Comparison of ENCODE assay signal across 1 mouse cellular context in the genomic region with DNA sequence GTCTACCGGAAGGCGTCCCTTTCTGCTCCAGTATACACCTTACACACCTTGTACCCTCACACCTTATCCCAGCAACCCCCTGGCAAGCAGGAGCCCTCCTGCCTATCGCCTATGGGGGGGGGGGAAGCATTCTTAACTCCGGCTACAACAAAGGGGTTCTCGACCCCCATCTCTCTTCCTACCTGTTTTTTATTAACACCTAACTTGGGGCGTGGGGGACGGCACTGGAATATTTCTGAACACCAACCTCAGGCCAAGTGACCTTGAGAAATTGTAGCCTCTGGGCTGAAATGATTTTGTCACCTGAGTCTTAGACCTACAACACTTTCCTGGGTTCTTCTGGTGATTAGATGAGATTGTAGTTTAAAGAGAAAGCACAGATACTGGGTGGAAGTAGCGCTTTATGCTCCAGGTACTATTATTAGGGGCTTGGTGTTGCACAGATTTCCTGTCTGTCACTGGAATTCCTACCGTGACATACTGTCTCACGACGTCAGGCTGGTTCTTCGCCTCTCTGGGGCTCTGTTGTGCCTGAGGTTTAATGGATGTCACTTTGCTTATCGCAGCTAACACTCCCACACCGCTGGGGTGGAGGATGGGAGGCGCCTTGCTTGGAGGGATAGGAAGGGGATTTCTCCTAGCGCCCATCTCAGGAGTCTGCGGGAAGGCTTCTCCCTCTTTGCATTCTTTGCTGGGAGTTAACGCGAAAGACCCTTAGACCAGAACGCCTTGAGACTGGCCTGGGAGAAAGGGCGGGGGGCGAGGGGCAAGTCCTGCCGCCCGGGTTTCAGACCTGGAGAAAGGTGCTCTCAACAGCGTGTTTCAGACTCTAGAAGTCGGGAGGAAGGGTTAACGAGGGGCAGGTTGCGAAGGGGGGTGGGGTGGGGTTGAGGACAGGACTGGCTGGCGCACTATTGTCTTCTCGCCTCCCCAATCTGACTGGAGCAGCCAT.
TF ChIP-seq lines count a peak whose summit lies in the region.

No protein-coding gene starts in this region.

TF ChIP-seq in ES-E14, 5 proteins besides CTCF, POLR2A, EP300 and RAD21:
- TF ChIP-seq HCFC1 (IDR thresholded peaks at IDR 0.05; ENCODE audit: borderline replicate concordance, insufficient read depth, low read length) (no peak), ZC3H11A (IDR thresholded peaks at IDR 0.05; ENCODE audit: borderline replicate concordance, low read depth, low read length) (no peak), ZNF384 (IDR thresholded peaks at IDR 0.05; ENCODE audit: low read depth, low read length) (no peak), CHD2 (IDR thresholded peaks at IDR 0.05; ENCODE audit: low read depth, low read length) (no peak), MAFK (IDR thresholded peaks at IDR 0.05; ENCODE audit: insufficient read depth, low read depth, low read length) (no peak)
TF ChIP-seq in ES-E14: peak in this region for 0.
